Mouse (Mus musculus) kidney, adult 2 months (tissue): Measurements from ENCODE around the gene 4930519P11Rik. TPM values are rescaled to one million over a fixed set of nuclear protein-coding genes. Genes with fewer than 3 reads are reported as not detected.

Experiments
- DNase-seq: peaks from one replicate; pipeline ENCODE4 v3.0.0; 2021
- H3K27ac ChIP-seq: fragments of 200-500 bp; 2 replicates; pipeline ENCODE4 v1.5.1; 2012; ENCODE audit warnings: low read depth, low read length, control low read depth, inconsistent platforms; ENCODE audit not compliant: insufficient read depth
- H3K27me3 ChIP-seq: fragments of 200-500 bp; replicated peaks from 2 replicates; pipeline ENCODE4 v1.6.1; 2012; ENCODE audit warnings: mild to moderate bottlenecking, moderate library complexity, low read length, inconsistent platforms; ENCODE audit not compliant: control insufficient read depth, insufficient read depth
- H3K36me3 ChIP-seq: fragments of 200-500 bp; 2 replicates; pipeline ENCODE4 v1.6.1; 2012; ENCODE audit warnings: mild to moderate bottlenecking, moderate library complexity, low read length, inconsistent platforms; ENCODE audit not compliant: control insufficient read depth, insufficient read depth
- H3K4me1 ChIP-seq: fragments of 200-500 bp; 2 replicates; pipeline ENCODE4 v1.6.1; 2011; ENCODE audit warnings: low read length; ENCODE audit not compliant: control insufficient read depth, insufficient read depth
- H3K4me3 ChIP-seq: fragments of 200-500 bp; 2 replicates; pipeline ENCODE4 v1.5.1; 2011; ENCODE audit warnings: mild to moderate bottlenecking, low read depth, low read length, control low read depth; ENCODE audit not compliant: insufficient read depth
- CTCF ChIP-seq: fragments of 200-500 bp; conservative IDR thresholded peaks from 2 replicates; pipeline ENCODE4 v1.5.1; 2011; ENCODE audit warnings: low read depth, mild to moderate bottlenecking, control low read depth, low read length, moderate library complexity, mixed read lengths; ENCODE audit not compliant: insufficient read depth, insufficient read length
- POLR2A ChIP-seq: fragments of 200-500 bp; IDR thresholded peaks from one replicate; pipeline ENCODE4 v1.6.1; 2011; ENCODE audit warnings: low read depth, low read length, control low read depth
- WGBS: fragments of 180-500 bp; shearing (Covaris S2); methylation state at CpG from one replicate; pipeline ENCODE4 v1.1.7; 2018; 5-methylcytosine and 5-hydroxymethylcytosine counted together
- polyA plus RNA-seq: library from polyadenylated mRNA; depleted of rRNA; stranded (reverse); fragments of >200 nt; gene quantifications from 2 replicates; pipeline ENCODE4 v1.2.3, GENCODE M21; 2012

4930519P11Rik gene
- polyA plus RNA-seq, 1 experiment, result 0.86 TPM

DNA sequence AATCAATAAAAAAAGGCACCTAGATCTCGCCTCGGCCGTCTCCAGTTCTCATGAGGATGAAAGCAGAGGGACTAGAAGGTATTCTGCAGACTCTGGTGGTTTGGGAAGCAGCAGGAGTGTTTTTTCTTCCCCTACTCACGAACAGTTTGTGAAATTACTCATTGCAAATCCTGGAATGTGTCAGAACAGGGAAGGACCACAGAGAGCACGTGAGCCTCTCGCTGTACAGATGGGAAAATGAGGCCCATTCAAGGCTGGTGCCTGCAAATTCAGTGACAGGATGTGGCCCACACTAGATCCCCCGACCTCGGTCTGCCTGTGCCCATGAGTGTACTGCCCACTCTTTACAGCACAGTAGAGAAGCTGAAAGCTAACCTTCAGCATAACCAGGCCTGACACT lies 41.3 kb downstream of the 4930519P11Rik start:
- Histone ChIP-seq H3K27me3 (no peaks in the 10 kb centered on the region), H3K4me3 (no peak overlapping the region), H3K27ac (no peak overlapping the region), H3K4me1 (no peaks in the 10 kb centered on the region; the same call in 1 of the 2 replicates), H3K36me3 (no peaks in the 10 kb centered on the region)
- 87% methylated on average over 8 of the region's 8 CpGs for WGBS
- TF ChIP-seq POLR2A, result no peak
- TF ChIP-seq CTCF, result no peak
- no peak for DNase-seq

GRCm38 (mm10) chr2:154571266-154571665 lies 42.0 kb downstream of the 4930519P11Rik start:
- Histone ChIP-seq H3K27me3 (no peaks in the 10 kb centered on the region), H3K4me3 (no peak overlapping the region), H3K36me3 (no peaks in the 10 kb centered on the region), H3K27ac (no peak overlapping the region), H3K4me1 (no peaks in the 10 kb centered on the region; the same call in 1 of the 2 replicates)
- DNase-seq, result no peak
- WGBS, result 80% methylated on average over 4 of the region's 4 CpGs
- no peak for TF ChIP-seq CTCF
- TF ChIP-seq POLR2A, result no peak

GRCm38 (mm10) chr2:154570666-154571065 lies 42.6 kb downstream of the 4930519P11Rik start:
- WGBS, result 56% methylated on average over 4 of the region's 4 CpGs
- no peaks in the 10 kb centered on the region for H3K36me3 ChIP-seq
- no peak overlapping the region for H3K27ac ChIP-seq
- no peak overlapping the region for H3K4me3 ChIP-seq
- no peak for DNase-seq
- H3K4me1 ChIP-seq, result no peaks in the 10 kb centered on the region; the same call in 1 of the 2 replicates
- H3K27me3 ChIP-seq, result no peaks in the 10 kb centered on the region
- no peak for TF ChIP-seq CTCF
- TF ChIP-seq POLR2A, result no peak

DNA sequence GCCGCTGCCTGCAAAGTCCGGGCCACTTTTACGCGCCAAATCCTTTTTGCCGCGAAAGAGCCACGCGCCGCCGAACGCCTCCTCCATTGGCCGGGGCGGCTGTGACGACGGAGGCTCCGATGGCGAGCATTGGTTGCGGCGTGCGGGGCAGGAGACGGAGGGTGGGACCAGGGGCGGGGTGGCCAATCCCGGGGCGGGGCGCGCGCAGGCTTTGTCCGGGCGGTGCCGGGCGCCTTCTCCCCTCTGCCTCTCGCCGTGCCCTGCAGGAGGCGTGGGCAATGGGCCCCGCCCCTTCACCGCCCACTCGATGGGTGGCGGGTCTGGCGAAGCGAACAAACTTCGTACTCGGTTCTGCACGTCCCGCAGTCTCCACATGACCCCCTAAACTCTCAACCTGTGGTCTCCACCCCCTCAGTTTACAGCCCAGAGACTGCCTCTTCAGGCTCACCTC lies 43.4 kb downstream of the 4930519P11Rik start, which contains the start of gene E2f1:
TSS of gene E2f1 (minus strand) at position 57 of the 451 bp plus-strand sequence.
- peak within 1 kb of the TSS; percentile 55 for H3K4me3 ChIP-seq
- H3K27ac ChIP-seq, result no peak within 1 kb of the TSS
- no peaks in the 10 kb centered on the region for H3K36me3 ChIP-seq
- peak; percentile 97 for DNase-seq
- H3K4me1 ChIP-seq, result no peaks in the 10 kb centered on the region; the same call in 1 of the 2 replicates
- no peaks in the 10 kb centered on the region for H3K27me3 ChIP-seq
- WGBS, result under 1% methylated on average over 44 of the region's 44 CpGs
- no peak for TF ChIP-seq POLR2A
- no peak for TF ChIP-seq CTCF

DNA sequence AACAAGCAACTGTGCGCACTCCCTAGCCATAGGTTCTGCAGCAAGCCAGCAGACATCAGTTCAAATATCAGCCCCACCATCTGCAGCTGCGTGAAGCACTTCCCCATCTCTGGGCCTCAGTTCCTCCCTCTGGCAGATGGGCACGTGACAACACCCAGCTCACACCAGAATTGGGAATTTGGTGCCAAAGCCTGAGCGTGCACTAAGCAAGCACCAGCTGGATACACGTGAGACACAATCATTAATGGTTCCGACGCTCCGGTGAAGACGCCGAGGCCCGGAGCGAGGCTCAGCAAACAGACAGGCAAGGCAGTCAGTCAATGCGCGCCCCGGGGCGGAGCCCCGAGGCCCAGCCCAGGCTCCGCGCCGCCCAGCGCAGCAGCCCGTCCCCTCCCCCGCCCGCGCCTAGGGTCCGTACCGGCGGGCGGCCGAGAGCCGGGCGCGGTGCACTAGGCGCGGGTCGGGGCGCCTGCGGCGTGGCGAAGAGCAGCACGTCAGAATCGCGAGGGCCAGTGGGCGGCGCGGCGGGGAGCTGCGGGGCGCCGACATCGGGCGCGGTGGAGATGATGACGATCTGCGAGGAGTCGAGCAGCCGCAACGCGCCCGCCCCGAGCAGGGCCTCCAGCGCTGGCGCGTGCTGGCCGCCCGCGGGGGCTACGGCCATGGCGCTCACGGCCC lies 44.0 kb downstream of the 4930519P11Rik start:
- no peak for TF ChIP-seq POLR2A
- no peak for TF ChIP-seq CTCF
- 2% methylated on average over 64 of the region's 70 CpGs for WGBS
- H3K27ac ChIP-seq, result no peak overlapping the region
- no peaks in the 10 kb centered on the region for H3K27me3 ChIP-seq
- H3K4me3 ChIP-seq, result peak overlapping the region; percentile 45
- no peaks in the 10 kb centered on the region; the same call in 1 of the 2 replicates for H3K4me1 ChIP-seq
- H3K36me3 ChIP-seq, result no peaks in the 10 kb centered on the region
- peak; percentile 68 for DNase-seq

GRCm38 (mm10) chr2:154568329-154569070 lies 44.7 kb downstream of the 4930519P11Rik start:
- no peaks in the 10 kb centered on the region for H3K27me3 ChIP-seq
- no peak for DNase-seq
- no peak overlapping the region for H3K27ac ChIP-seq
- H3K36me3 ChIP-seq, result no peaks in the 10 kb centered on the region
- WGBS, result 59% methylated on average over 10 of the region's 10 CpGs
- H3K4me1 ChIP-seq, result no peaks in the 10 kb centered on the region; the same call in 1 of the 2 replicates
- TF ChIP-seq POLR2A (no peak), CTCF (no peak)
- no peak overlapping the region for H3K4me3 ChIP-seq

DNA sequence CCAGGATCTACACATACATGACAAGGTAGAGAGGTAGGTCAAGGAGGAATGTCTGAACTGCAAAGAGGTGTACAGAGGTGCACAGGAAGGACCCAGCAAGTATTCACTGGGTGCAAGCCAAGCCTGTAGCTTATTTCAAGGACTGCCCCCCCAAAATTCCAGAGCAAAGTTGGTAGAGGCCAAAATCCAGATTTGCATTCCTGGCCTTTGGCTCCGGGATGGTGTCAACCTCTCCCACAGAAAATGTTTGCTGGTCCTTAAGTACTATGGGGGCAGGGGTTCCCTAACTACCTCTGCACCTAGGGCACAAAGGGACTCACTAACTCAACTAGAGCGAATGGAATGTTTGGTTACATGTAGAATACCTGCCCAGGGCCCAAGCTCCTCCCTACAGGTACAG lies 45.5 kb downstream of the 4930519P11Rik start:
- H3K27me3 ChIP-seq, result no peaks in the 10 kb centered on the region
- no peaks in the 10 kb centered on the region for H3K36me3 ChIP-seq
- no peak overlapping the region for H3K4me3 ChIP-seq
- no peak for DNase-seq
- WGBS, result 48% methylated on average over 2 of the region's 2 CpGs
- H3K27ac ChIP-seq, result no peak overlapping the region
- TF ChIP-seq CTCF (no peak), POLR2A (no peak)
- no peaks in the 10 kb centered on the region; the same call in 1 of the 2 replicates for H3K4me1 ChIP-seq
